Mouse (Mus musculus): ENCODE data around the gene Gm5591. TPM values are rescaled to one million over a fixed set of nuclear protein-coding genes. Genes with fewer than 3 reads are reported as not detected.
"Not testable (repeated sequence)": the region's sequence is repeated elsewhere in the genome, so short reads cannot be mapped to it uniquely, and the experiment has no call there.

Gene Gm5591
- polyA plus RNA-seq (2012; ENCODE audit: insufficient read depth, insufficient read length, missing spikeins): not detected in 2 replicates

DNA sequence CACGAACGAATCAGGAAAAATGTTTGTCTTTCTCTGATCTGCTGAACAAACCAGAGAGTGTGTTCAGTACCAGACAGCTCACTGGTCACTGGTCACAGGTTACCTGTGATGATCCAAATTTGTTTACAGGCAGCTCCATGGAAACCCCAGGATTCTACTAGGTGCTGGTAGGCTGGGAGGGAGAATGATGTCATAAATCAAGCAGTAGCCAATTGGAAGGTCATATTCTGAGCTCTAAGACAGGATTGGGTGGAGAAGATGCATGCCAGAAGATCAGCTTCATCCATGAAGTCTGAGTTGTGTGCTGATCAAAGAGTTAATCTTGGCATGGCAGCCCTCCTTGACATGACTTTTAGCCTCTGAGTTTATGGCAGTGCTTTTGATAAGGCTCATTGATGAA lies at the start of gene Gm5591:
Gene Gm5591, minus strand, starts transcription at position 101 of the 400 bp plus-strand sequence.
- not testable (repeated sequence) for H3K27ac ChIP-seq (ENCODE audit: insufficient read depth, low read depth, low read length); H3K4me3 ChIP-seq (ENCODE audit: insufficient read depth, low read length); H3K4me1 ChIP-seq (ENCODE audit: control insufficient read depth, insufficient read depth, low read length)

- H3K27ac ChIP-seq (ENCODE audit: insufficient read depth, low read depth, low read length); H3K4me3 ChIP-seq (ENCODE audit: insufficient read depth, low read length); H3K4me1 ChIP-seq (ENCODE audit: control insufficient read depth, insufficient read depth, low read length): not testable (repeated sequence)
These were observed 39.5 kb downstream of the Gm5591 start for GRCm38 (mm10) chr7:38488468-38488867.
